Mouse (Mus musculus): ENCODE data around the gene Thegl. TPM values are rescaled to one million over a fixed set of nuclear protein-coding genes. Genes with fewer than 3 reads are reported as not detected.
"Not testable (repeated sequence)": the region's sequence is repeated elsewhere in the genome, so short reads cannot be mapped to it uniquely, and the experiment has no call there.

Thegl gene
- polyA plus RNA-seq, 1 experiment from 2014 or later, result 0.40 TPM

DNA sequence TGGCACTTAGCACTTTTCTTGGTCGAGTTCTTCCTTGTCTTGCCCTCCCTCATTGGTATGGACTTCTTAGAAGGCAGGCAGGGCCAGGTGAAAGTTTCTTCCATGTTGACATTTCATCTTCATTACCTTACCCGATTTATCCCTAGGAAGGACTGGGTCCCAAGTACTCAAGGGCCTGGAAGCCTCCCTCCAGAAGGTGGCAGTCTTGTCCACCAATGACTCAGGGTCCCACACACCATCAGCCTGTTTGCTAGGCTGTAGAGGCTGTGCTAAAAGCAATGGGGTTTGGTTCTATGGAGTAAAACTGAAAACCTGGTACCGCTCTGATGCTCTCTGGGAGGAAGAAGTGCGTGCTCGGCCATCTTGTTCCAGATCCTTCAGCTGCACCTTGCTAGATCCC is 13.9 kb downstream of the Thegl start:
- WGBS, result 80% methylated on average over 5 of the region's 5 CpGs
- no peak overlapping the region for H3K9ac ChIP-seq (replicated peaks; ENCODE audit: low read depth, low read length)
- no peak overlapping the region for H3K4me2 ChIP-seq (ENCODE audit: low read depth, low read length)
- H3K9me3 ChIP-seq (ENCODE audit: control insufficient read depth, low read length), result no peaks in the 10 kb centered on the region
- H3K27me3 ChIP-seq (ENCODE audit: control insufficient read depth, insufficient read depth, low read length), result no peaks in the 10 kb centered on the region
- no peak overlapping the region for H3K4me3 ChIP-seq (ENCODE audit: low read depth, low read length)
- H3K36me3 ChIP-seq (ENCODE audit: control insufficient read depth, insufficient read depth, low read length), result no peaks in the 10 kb centered on the region
- H3K4me1 ChIP-seq (ENCODE audit: control insufficient read depth, insufficient read depth, low read length), result no peaks in the 10 kb centered on the region
- ATAC-seq (ENCODE audit: low read depth), result no peak
- no peak overlapping the region for H3K27ac ChIP-seq (ENCODE audit: low read depth, low read length)

DNA sequence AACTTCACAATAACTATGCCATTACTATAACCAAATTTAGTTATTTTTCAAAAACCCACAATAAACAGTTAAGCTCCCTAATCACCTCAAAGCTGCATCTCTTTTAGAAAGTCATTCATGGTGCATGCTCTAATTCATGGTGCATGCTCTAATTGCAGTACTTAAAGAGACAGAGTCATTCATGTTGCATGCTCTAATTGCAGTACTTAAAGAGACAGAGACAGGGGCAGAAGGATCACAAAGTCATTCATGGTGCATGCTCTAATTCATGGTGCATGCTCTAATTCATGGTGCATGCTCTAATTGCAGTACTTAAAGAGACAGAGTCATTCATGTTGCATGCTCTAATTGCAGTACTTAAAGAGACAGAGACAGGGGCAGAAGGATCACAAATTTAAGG is 19.3 kb downstream of the Thegl start:
- not testable (repeated sequence) for H3K4me1 ChIP-seq (ENCODE audit: control insufficient read depth, insufficient read depth, low read length); H3K36me3 ChIP-seq (ENCODE audit: control insufficient read depth, insufficient read depth, low read length); H3K9ac ChIP-seq (replicated peaks; ENCODE audit: low read depth, low read length); H3K9me3 ChIP-seq (ENCODE audit: control insufficient read depth, low read length); H3K4me3 ChIP-seq (ENCODE audit: low read depth, low read length); H3K27me3 ChIP-seq (ENCODE audit: control insufficient read depth, insufficient read depth, low read length); H3K4me2 ChIP-seq (ENCODE audit: low read depth, low read length); H3K27ac ChIP-seq (ENCODE audit: low read depth, low read length)
- peak; percentile 21; the same call in 1 of the 2 replicates for ATAC-seq (ENCODE audit: low read depth)

GRCm38 (mm10) chr5:77038451-77038850 is 22.6 kb downstream of the Thegl start:
- H3K4me1 ChIP-seq (ENCODE audit: control insufficient read depth, insufficient read depth, low read length), result no peaks in the 10 kb centered on the region
- H3K4me2 ChIP-seq (ENCODE audit: low read depth, low read length), result no peak overlapping the region
- H3K4me3 ChIP-seq (ENCODE audit: low read depth, low read length), result no peak overlapping the region
- H3K36me3 ChIP-seq (ENCODE audit: control insufficient read depth, insufficient read depth, low read length), result no peaks in the 10 kb centered on the region
- H3K27ac ChIP-seq (ENCODE audit: low read depth, low read length), result no peak overlapping the region
- no peak overlapping the region for H3K9ac ChIP-seq (replicated peaks; ENCODE audit: low read depth, low read length)
- no peaks in the 10 kb centered on the region for H3K27me3 ChIP-seq (ENCODE audit: control insufficient read depth, insufficient read depth, low read length)
- no peaks in the 10 kb centered on the region for H3K9me3 ChIP-seq (ENCODE audit: control insufficient read depth, low read length)
- WGBS, result 87% methylated on average over 10 of the region's 10 CpGs
- no peak for ATAC-seq (ENCODE audit: low read depth)

- ATAC-seq (ENCODE audit: low read depth), result no peak
- Histone ChIP-seq H3K27ac (ENCODE audit: low read depth, low read length) (no peak overlapping the region), H3K9ac (replicated peaks; ENCODE audit: low read depth, low read length) (no peak overlapping the region)
Observed at GRCm38 (mm10) chr5:77039391-77039790, 23.6 kb downstream of the Thegl start.

DNA sequence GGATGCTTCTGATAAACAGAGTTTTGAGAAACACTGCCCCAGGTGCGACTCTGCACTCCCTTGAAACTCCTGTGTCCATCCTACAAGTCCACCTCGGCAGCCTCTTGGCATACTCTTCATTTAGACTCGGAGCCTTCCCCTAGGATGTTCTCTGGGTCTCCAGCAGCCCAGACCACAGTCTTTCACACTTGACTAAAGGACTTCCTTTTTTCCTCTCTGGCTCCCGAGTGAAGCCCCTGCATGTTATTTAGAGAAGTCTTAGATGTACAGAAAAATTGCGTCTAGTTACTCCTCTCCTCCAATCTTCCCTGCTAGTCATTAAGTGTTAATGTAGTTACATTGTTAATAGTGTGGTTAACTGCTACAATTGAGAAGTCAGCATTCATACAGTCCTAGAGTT is 28.5 kb downstream of the Thegl start:
- H3K9me3 ChIP-seq (ENCODE audit: control insufficient read depth, low read length), result no peaks in the 10 kb centered on the region
- H3K36me3 ChIP-seq (ENCODE audit: control insufficient read depth, insufficient read depth, low read length), result no peaks in the 10 kb centered on the region
- H3K4me2 ChIP-seq (ENCODE audit: low read depth, low read length), result no peak overlapping the region
- no peaks in the 10 kb centered on the region for H3K27me3 ChIP-seq (ENCODE audit: control insufficient read depth, insufficient read depth, low read length)
- 48% methylated on average over 5 of the region's 5 CpGs for WGBS
- no peaks in the 10 kb centered on the region for H3K4me1 ChIP-seq (ENCODE audit: control insufficient read depth, insufficient read depth, low read length)
- H3K9ac ChIP-seq (replicated peaks; ENCODE audit: low read depth, low read length), result no peak overlapping the region
- no peak for ATAC-seq (ENCODE audit: low read depth)
- H3K27ac ChIP-seq (ENCODE audit: low read depth, low read length), result no peak overlapping the region
- H3K4me3 ChIP-seq (ENCODE audit: low read depth, low read length), result no peak overlapping the region

More at GRCm38 (mm10) chr5:77039391-77039790, 23.6 kb downstream of the Thegl start:
- Histone ChIP-seq H3K36me3 (ENCODE audit: control insufficient read depth, insufficient read depth, low read length) (no peaks in the 10 kb centered on the region), H3K4me1 (ENCODE audit: control insufficient read depth, insufficient read depth, low read length) (no peaks in the 10 kb centered on the region), H3K4me2 (ENCODE audit: low read depth, low read length) (no peak overlapping the region), H3K4me3 (ENCODE audit: low read depth, low read length) (no peak overlapping the region), H3K27me3 (ENCODE audit: control insufficient read depth, insufficient read depth, low read length) (no peaks in the 10 kb centered on the region), H3K9me3 (ENCODE audit: control insufficient read depth, low read length) (no peaks in the 10 kb centered on the region)

DNA sequence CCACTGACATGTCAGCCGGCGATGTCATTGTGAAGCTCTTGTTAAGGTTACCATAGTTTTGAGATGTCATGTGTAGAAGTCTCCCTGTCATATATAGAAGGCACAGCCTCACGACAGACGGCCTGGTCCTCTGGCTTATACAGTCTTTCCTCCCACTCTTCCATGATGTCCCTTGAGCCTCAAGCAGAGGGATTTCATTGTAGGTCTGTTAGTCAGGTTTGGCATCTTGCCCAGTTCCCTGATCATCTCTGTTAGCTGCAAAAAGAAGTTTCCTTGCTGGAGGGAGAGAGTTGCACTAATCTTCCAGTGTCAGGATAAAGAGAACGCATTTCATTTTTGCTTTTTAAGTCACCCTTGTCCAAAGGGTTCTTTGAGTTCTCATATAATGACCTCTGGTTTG is 36.8 kb downstream of the Thegl start:
- WGBS, result 87% methylated on average over 5 of the region's 5 CpGs
- no peaks in the 10 kb centered on the region; the same call in 1 of the 2 replicates for H3K9me3 ChIP-seq (ENCODE audit: control insufficient read depth, low read length)
- H3K36me3 ChIP-seq (ENCODE audit: control insufficient read depth, insufficient read depth, low read length), result no peaks in the 10 kb centered on the region
- H3K27me3 ChIP-seq (ENCODE audit: control insufficient read depth, insufficient read depth, low read length), result no peaks in the 10 kb centered on the region
- no peak for ATAC-seq (ENCODE audit: low read depth)
- no peak overlapping the region for H3K9ac ChIP-seq (replicated peaks; ENCODE audit: low read depth, low read length)
- no peaks in the 10 kb centered on the region for H3K4me1 ChIP-seq (ENCODE audit: control insufficient read depth, insufficient read depth, low read length)
- no peak overlapping the region for H3K4me2 ChIP-seq (ENCODE audit: low read depth, low read length)
- no peak overlapping the region for H3K4me3 ChIP-seq (ENCODE audit: low read depth, low read length)
- H3K27ac ChIP-seq (ENCODE audit: low read depth, low read length), result no peak overlapping the region

- 52% methylated on average over 12 of the region's 12 CpGs for WGBS
- Histone ChIP-seq H3K4me2 (ENCODE audit: low read depth, low read length) (no peak overlapping the region), H3K27ac (ENCODE audit: low read depth, low read length) (no peak overlapping the region), H3K9me3 (ENCODE audit: control insufficient read depth, low read length) (no peaks in the 10 kb centered on the region; the same call in 1 of the 2 replicates), H3K4me3 (ENCODE audit: low read depth, low read length) (no peak overlapping the region), H3K27me3 (ENCODE audit: control insufficient read depth, insufficient read depth, low read length) (no peaks in the 10 kb centered on the region), H3K4me1 (ENCODE audit: control insufficient read depth, insufficient read depth, low read length) (no peaks in the 10 kb centered on the region), H3K9ac (replicated peaks; ENCODE audit: low read depth, low read length) (no peak overlapping the region), H3K36me3 (ENCODE audit: control insufficient read depth, insufficient read depth, low read length) (no peaks in the 10 kb centered on the region)
- no peak for ATAC-seq (ENCODE audit: low read depth)
Observed at GRCm38 (mm10) chr5:77056881-77057440, 41.1 kb downstream of the Thegl start.

GRCm38 (mm10) chr5:77060363-77060762 is 44.5 kb downstream of the Thegl start:
- ATAC-seq (ENCODE audit: low read depth), result no peak
- Histone ChIP-seq H3K9me3 (ENCODE audit: control insufficient read depth, low read length) (no peaks in the 10 kb centered on the region), H3K36me3 (ENCODE audit: control insufficient read depth, insufficient read depth, low read length) (no peaks in the 10 kb centered on the region), H3K9ac (replicated peaks; ENCODE audit: low read depth, low read length) (no peak overlapping the region), H3K27ac (ENCODE audit: low read depth, low read length) (no peak overlapping the region), H3K4me1 (ENCODE audit: control insufficient read depth, insufficient read depth, low read length) (no peaks in the 10 kb centered on the region), H3K27me3 (ENCODE audit: control insufficient read depth, insufficient read depth, low read length) (no peaks in the 10 kb centered on the region), H3K4me3 (ENCODE audit: low read depth, low read length) (no peak overlapping the region), H3K4me2 (ENCODE audit: low read depth, low read length) (no peak overlapping the region)
- 54% methylated on average over 10 of the region's 10 CpGs for WGBS

DNA sequence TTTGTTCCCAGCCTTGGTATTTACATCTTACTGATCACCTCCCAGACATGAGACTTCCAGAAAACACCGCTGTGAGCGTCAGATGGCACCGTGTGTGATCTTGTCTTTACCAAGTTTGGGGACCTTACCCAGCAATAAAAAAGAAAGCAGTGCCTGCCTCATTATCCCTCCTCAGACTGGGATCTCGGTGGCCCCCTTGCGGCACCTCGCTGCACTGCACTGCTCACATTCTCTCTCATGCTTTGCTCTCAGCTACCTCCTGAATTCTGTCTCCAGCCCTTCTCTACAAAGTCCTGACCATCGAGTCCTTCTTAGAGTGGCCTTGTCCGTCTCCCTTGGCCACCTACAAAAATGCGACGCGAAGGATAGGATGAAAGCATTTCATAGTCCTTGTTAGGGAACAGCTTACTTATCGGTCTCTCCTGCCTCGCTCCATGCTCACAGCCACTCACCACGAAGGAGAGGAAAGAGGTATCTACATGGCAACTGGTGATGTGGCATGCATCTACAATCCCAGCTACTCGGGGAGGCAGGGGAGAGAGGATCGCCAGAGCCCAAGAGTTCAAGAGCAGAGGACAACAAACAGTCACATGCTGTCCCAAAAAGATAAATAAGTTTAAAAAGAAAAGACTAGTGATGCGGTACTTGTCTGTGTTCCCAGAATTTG is 45.7 kb downstream of the Thegl start:
- H3K27me3 ChIP-seq (ENCODE audit: control insufficient read depth, insufficient read depth, low read length), result no peaks in the 10 kb centered on the region
- no peak overlapping the region for H3K9ac ChIP-seq (replicated peaks; ENCODE audit: low read depth, low read length)
- no peak overlapping the region for H3K4me3 ChIP-seq (ENCODE audit: low read depth, low read length)
- H3K27ac ChIP-seq (ENCODE audit: low read depth, low read length), result no peak overlapping the region
- H3K9me3 ChIP-seq (ENCODE audit: control insufficient read depth, low read length), result no peaks in the 10 kb centered on the region
- no peaks in the 10 kb centered on the region for H3K4me1 ChIP-seq (ENCODE audit: control insufficient read depth, insufficient read depth, low read length)
- 35% methylated on average over 17 of the region's 17 CpGs for WGBS
- no peaks in the 10 kb centered on the region for H3K36me3 ChIP-seq (ENCODE audit: control insufficient read depth, insufficient read depth, low read length)
- no peak for ATAC-seq (ENCODE audit: low read depth)
- H3K4me2 ChIP-seq (ENCODE audit: low read depth, low read length), result no peak overlapping the region
